Mouse (Mus musculus) intestine, embryonic 16.5 days (tissue): Measurements from ENCODE around the gene Pnpla8. TPM values are rescaled to one million over a fixed set of nuclear protein-coding genes. Genes with fewer than 3 reads are reported as not detected.
A peak's percentile ranks its signal among the peaks of the same experiment; 100 is the strongest.
"Not testable (repeated sequence)": the region's sequence is repeated elsewhere in the genome, so short reads cannot be mapped to it uniquely, and the experiment has no call there.

ENCODE experiments used
- ATAC-seq: fragments of 200-750 bp; cut with Nextera tagmentation; 2 replicates; pipeline ENCODE4 v1.8.0; 2017; ENCODE audit warnings: moderate TSS enrichment, moderate library complexity
- H3K27ac ChIP-seq: fragments of 300-500 bp; sonication (generic); 2 replicates; pipeline ENCODE4 v1.5.1; 2014; ENCODE audit warnings: mild to moderate bottlenecking, low read length
- H3K27me3 ChIP-seq: fragments of 300-500 bp; sonication (generic); replicated peaks from 2 replicates; pipeline ENCODE4 v1.6.1; 2014; ENCODE audit warnings: low read length, control low read depth, mixed read lengths; ENCODE audit not compliant: control insufficient read depth, insufficient read depth
- H3K36me3 ChIP-seq: fragments of 300-500 bp; sonication (generic); 2 replicates; pipeline ENCODE4 v1.6.1; 2014; ENCODE audit warnings: low read length, control low read depth; ENCODE audit not compliant: control insufficient read depth, insufficient read depth
- H3K4me1 ChIP-seq: fragments of 300-500 bp; sonication (generic); 2 replicates; pipeline ENCODE4 v1.6.1; 2014; ENCODE audit warnings: low read length, control low read depth, mixed read lengths; ENCODE audit not compliant: control insufficient read depth, insufficient read depth
- H3K4me2 ChIP-seq: fragments of 300-500 bp; sonication (generic); 2 replicates; pipeline ENCODE4 v1.6.1; 2014; ENCODE audit warnings: low read depth, low read length, control low read depth
- H3K4me3 ChIP-seq: fragments of 300-500 bp; sonication (generic); 2 replicates; pipeline ENCODE4 v1.5.1; 2014; ENCODE audit warnings: mild to moderate bottlenecking, low read length
- H3K9ac ChIP-seq: fragments of 300-500 bp; sonication (generic); 2 replicates; pipeline ENCODE4 v1.6.1; 2014; ENCODE audit warnings: low read depth, low read length
- H3K9me3 ChIP-seq: fragments of 300-500 bp; sonication (generic); 2 replicates; pipeline ENCODE4 v1.6.1; 2016; ENCODE audit warnings: low read length, control low read depth; ENCODE audit not compliant: control insufficient read depth
- whole genome bisulfite sequencing: fragments of 180-500 bp; shearing (Covaris S2); extraction: QIAGEN DNeasy Blood & Tissue Kit; methylation state at CpG from one replicate; pipeline ENCODE4 v1.1.7; 2014; 5-methylcytosine and 5-hydroxymethylcytosine counted together
- polyA plus RNA-seq: library from polyadenylated mRNA; unstranded; fragments of >200 nt; fragmentation: Nextera tagmentation; extraction: Ambion mirVana; gene quantifications from 2 replicates; pipeline ENCODE4 v1.2.1, GENCODE M21; 2015

Gene Pnpla8
- polyA plus RNA-seq = 56.6 and 62.7 TPM in 2 replicates

GRCm38 (mm10) chr12:44221070-44221469 is at the start of gene Pnpla8:
Pnpla8 (plus strand) TSS chr12:44221370.
- Histone ChIP-seq H3K4me2 (peak within 1 kb of the TSS; percentile 92), H3K4me3 (peak within 1 kb of the TSS; percentile 65), H3K9ac (peak within 1 kb of the TSS; percentile 80)
- H3K27me3 ChIP-seq, H3K9me3 ChIP-seq, H3K27ac ChIP-seq, ATAC-seq, H3K36me3 ChIP-seq, H3K4me1 ChIP-seq: not testable (repeated sequence)
- WGBS = 92% methylated on average over 2 of the region's 2 CpGs

- no peak for ATAC-seq
- Histone ChIP-seq H3K4me2 (no peak overlapping the region), H3K27ac (no peak overlapping the region), H3K27me3 (no peaks in the 10 kb centered on the region), H3K4me3 (no peak overlapping the region), H3K36me3 (no peaks in the 10 kb centered on the region), H3K9me3 (no peaks in the 10 kb centered on the region), H3K9ac (no peak overlapping the region), H3K4me1 (no peaks in the 10 kb centered on the region)
- 32% methylated on average over 10 of the region's 10 CpGs for WGBS
Measured at GRCm38 (mm10) chr12:44176331-44177037, 44.7 kb upstream of the Pnpla8 start.

- H3K36me3 ChIP-seq = no peaks in the 10 kb centered on the region
- H3K4me2 ChIP-seq = no peak overlapping the region
- H3K27ac ChIP-seq = no peak overlapping the region
- no peaks in the 10 kb centered on the region for H3K27me3 ChIP-seq
- WGBS = 64% methylated on average over 2 of the region's 2 CpGs
- no peak for ATAC-seq
- H3K9ac ChIP-seq = no peak overlapping the region
- no peaks in the 10 kb centered on the region for H3K4me1 ChIP-seq
- no peak overlapping the region for H3K4me3 ChIP-seq
- no peaks in the 10 kb centered on the region for H3K9me3 ChIP-seq
Measured at GRCm38 (mm10) chr12:44177038-44177355, 44.2 kb upstream of the Pnpla8 start.

- no peaks in the 10 kb centered on the region for H3K9me3 ChIP-seq
- 41% methylated on average over 9 of the region's 9 CpGs for WGBS
- no peak overlapping the region for H3K27ac ChIP-seq
- no peaks in the 10 kb centered on the region for H3K27me3 ChIP-seq
- no peak overlapping the region for H3K9ac ChIP-seq
- H3K4me1 ChIP-seq = no peaks in the 10 kb centered on the region
- ATAC-seq = peak; percentile 70; the same call in 1 of the 2 replicates
- no peaks in the 10 kb centered on the region for H3K36me3 ChIP-seq
- no peak overlapping the region for H3K4me3 ChIP-seq
- no peak overlapping the region for H3K4me2 ChIP-seq
Measured at GRCm38 (mm10) chr12:44181081-44181982, 39.8 kb upstream of the Pnpla8 start.

- H3K36me3 ChIP-seq = no peaks in the 10 kb centered on the region
- no peak overlapping the region for H3K9ac ChIP-seq
- 0 out of 2 replicates have a peak, but pooled peaks have one; percentile 28 for ATAC-seq
- no peak overlapping the region for H3K4me2 ChIP-seq
- no peaks in the 10 kb centered on the region for H3K4me1 ChIP-seq
- no peaks in the 10 kb centered on the region for H3K9me3 ChIP-seq
- H3K27me3 ChIP-seq = no peaks in the 10 kb centered on the region
- no peak overlapping the region for H3K4me3 ChIP-seq
- WGBS = 52% methylated on average over 4 of the region's 4 CpGs
- no peak overlapping the region for H3K27ac ChIP-seq
Measured at GRCm38 (mm10) chr12:44197873-44198525, 23.2 kb upstream of the Pnpla8 start.

GRCm38 (mm10) chr12:44209141-44209823 is 11.9 kb upstream of the Pnpla8 start:
- Histone ChIP-seq H3K4me3 (peak overlapping the region; percentile 99), H3K9ac (peak overlapping the region; percentile 92), H3K9me3 (no peaks in the 10 kb centered on the region), H3K27ac (peak overlapping the region; percentile 82), H3K27me3 (no peaks in the 10 kb centered on the region), H3K36me3 (no peaks in the 10 kb centered on the region), H3K4me2 (peak overlapping the region; percentile 73), H3K4me1 (no peaks in the 10 kb centered on the region)
- under 1% methylated on average over 37 of the region's 37 CpGs for WGBS
- 0 out of 2 replicates have a peak, but pooled peaks have one; percentile 0 for ATAC-seq

- Histone ChIP-seq H3K27ac (peak within 1 kb of the TSS; percentile 82), H3K36me3 (no peaks in the 10 kb centered on the region), H3K9me3 (no peaks in the 10 kb centered on the region), H3K27me3 (no peaks in the 10 kb centered on the region), H3K4me1 (no peaks in the 10 kb centered on the region), H3K9ac (peak within 1 kb of the TSS; percentile 92), H3K4me3 (peak within 1 kb of the TSS; percentile 99), H3K4me2 (peak within 1 kb of the TSS; percentile 73)
- under 1% methylated on average over 77 of the region's 77 CpGs for WGBS
- ATAC-seq = peak; percentile 99
Measured at GRCm38 (mm10) chr12:44209824-44210752, 11.1 kb upstream of the Pnpla8 start, which contains the start of gene Dnajb9. Dnajb9 (minus strand) TSS chr12:44210326.

- Histone ChIP-seq H3K9me3 (no peaks in the 10 kb centered on the region), H3K4me2 (no peak overlapping the region), H3K27me3 (no peaks in the 10 kb centered on the region), H3K36me3 (no peaks in the 10 kb centered on the region), H3K4me1 (no peaks in the 10 kb centered on the region), H3K9ac (no peak overlapping the region), H3K4me3 (no peak overlapping the region), H3K27ac (no peak overlapping the region)
- ATAC-seq = no peak
- 93% methylated on average over 3 of the region's 3 CpGs for WGBS
Measured at GRCm38 (mm10) chr12:44211555-44211954, 9.6 kb upstream of the Pnpla8 start.
